Mouse (Mus musculus) brain, embryonic 14.5 days (tissue): ENCODE measurements around the gene Anpep.

Experiments used
- CTCF ChIP-seq: fragments of 200-500 bp; IDR thresholded peaks from 2 replicates; pipeline ENCODE4 v1.5.1; 2012; ENCODE audit warnings: inconsistent platforms, mild to moderate bottlenecking, moderate library complexity, borderline replicate concordance; ENCODE audit not compliant: insufficient read depth, insufficient read length; ENCODE audit errors: extremely low read depth
- POLR2A ChIP-seq: fragments of 200-500 bp; IDR thresholded peaks from 2 replicates; pipeline ENCODE4 v1.6.1; 2012; ENCODE audit warnings: mild to moderate bottlenecking, inconsistent platforms, borderline replicate concordance; ENCODE audit not compliant: poor library complexity, insufficient read depth, insufficient read length, severe bottlenecking; ENCODE audit errors: extremely low read depth

GRCm38 (mm10) chr7:79858202-79858934 is 2.5 kb downstream of the Anpep start:
- no peak for TF ChIP-seq CTCF
- no peak for TF ChIP-seq POLR2A
